Comparison of ENCODE assay signal across 8 mouse cellular contexts in the genomic region with DNA sequence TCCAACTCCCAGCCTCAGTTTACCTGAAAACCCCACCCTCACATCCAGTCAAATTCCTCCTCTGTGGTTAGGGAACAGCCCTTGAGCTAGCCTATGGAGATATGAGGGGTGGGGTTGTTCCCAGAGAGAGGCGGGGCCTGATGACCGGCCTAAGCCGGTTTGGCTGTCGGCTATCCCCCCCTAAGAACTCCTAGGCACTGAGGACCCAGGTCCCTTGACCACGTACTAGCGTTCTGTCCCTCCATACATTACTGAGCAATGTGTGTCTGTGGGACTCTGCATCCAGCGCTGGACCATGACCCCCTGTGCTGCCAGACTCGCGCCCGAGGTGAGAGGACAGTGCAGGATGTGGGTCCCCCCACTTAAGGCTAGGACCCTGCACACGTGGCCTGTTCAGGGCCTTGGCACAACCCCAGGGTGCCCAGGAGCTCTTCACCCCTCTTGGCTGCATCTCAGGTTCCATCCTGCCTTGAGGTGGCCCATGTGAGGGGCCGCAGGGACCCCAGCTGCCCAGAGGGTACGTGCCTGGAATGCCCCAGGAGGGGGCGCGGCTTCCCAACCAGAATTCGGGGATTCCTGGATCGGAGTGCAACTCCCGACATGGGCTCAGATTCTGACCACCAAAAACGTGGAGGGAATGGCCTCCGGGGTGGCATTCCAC. TPM values are rescaled to one million over a fixed set of nuclear protein-coding genes. Genes with fewer than 3 reads are reported as not detected.
A peak's percentile ranks its signal among the peaks of the same experiment; 100 is the strongest.
DNase-seq lines count a peak whose midpoint lies in the region; ATAC-seq lines count a peak whose summit lies in the region.

No protein-coding gene starts in this region.

- peak overlapping the region; percentile 32 for H3K4me3 ChIP-seq in kidney, embryonic 14.5 days (ENCODE audit: low read length)
- peak overlapping the region; percentile 56 for H3K4me3 ChIP-seq in embryonic facial prominence, embryonic 10.5 days
- no peak overlapping the region for H3K4me3 ChIP-seq in hindbrain, embryonic 15.5 days

- no peaks in the 10 kb centered on the region for H3K36me3 ChIP-seq in kidney, embryonic 14.5 days (ENCODE audit: control insufficient read depth, insufficient read depth, low read length)
- peaks cover 21% of the 10 kb centered on the region for H3K36me3 ChIP-seq in embryonic facial prominence, embryonic 10.5 days (replicated peaks)
- H3K36me3 ChIP-seq in hindbrain, embryonic 15.5 days, result no peaks in the 10 kb centered on the region

- peak overlapping the region; percentile 47 for H3K4me2 ChIP-seq in kidney, embryonic 14.5 days (replicated peaks; ENCODE audit: low read depth, low read length)
- H3K4me2 ChIP-seq in hindbrain, embryonic 15.5 days, result no peak overlapping the region

- no peaks in the 10 kb centered on the region for H3K9me3 ChIP-seq in kidney, embryonic 14.5 days (ENCODE audit: control insufficient read depth, low read length)
- no peaks in the 10 kb centered on the region for H3K9me3 ChIP-seq in embryonic facial prominence, embryonic 10.5 days
- no peaks in the 10 kb centered on the region for H3K9me3 ChIP-seq in hindbrain, embryonic 15.5 days

- H3K27ac ChIP-seq in kidney, embryonic 14.5 days (ENCODE audit: low read depth, low read length), result peak overlapping the region; percentile 55; the same call in 1 of the 2 replicates
- peak overlapping the region; percentile 91 for H3K27ac ChIP-seq in embryonic facial prominence, embryonic 10.5 days (replicated peaks)
- H3K27ac ChIP-seq in hindbrain, embryonic 15.5 days (replicated peaks), result no peak overlapping the region

- H3K27me3 ChIP-seq in kidney, embryonic 14.5 days (ENCODE audit: control insufficient read depth, insufficient read depth, low read length), result peaks cover 11% of the 10 kb centered on the region
- peaks cover 55% of the 10 kb centered on the region for H3K27me3 ChIP-seq in embryonic facial prominence, embryonic 10.5 days (replicated peaks; ENCODE audit: low read depth, poor library complexity, severe bottlenecking)
- peaks cover 35% of the 10 kb centered on the region for H3K27me3 ChIP-seq in hindbrain, embryonic 15.5 days

- intact Hi-C loops in left cerebral cortex, postnatal 36 days (cut with DNase I), result no loop called here

- peak; percentile 73 for ATAC-seq in kidney, embryonic 14.5 days (ENCODE audit: low FRiP score, low TSS enrichment)
- ATAC-seq in hindbrain, embryonic 15.5 days (ENCODE audit: low FRiP score, low read depth), result peak; percentile 28; the same call in 1 of the 2 replicates

- 9% methylated on average over 20 of the region's 20 CpGs for WGBS in kidney, embryonic 14.5 days
- 3% methylated on average over 20 of the region's 20 CpGs for WGBS in embryonic facial prominence, embryonic 10.5 days
- 6% methylated on average over 20 of the region's 20 CpGs for WGBS in hindbrain, embryonic 15.5 days

- no peak for DNase-seq in kidney, adult 8-10 months
- peak; percentile 73 for DNase-seq in embryonic facial prominence, embryonic 10.5 days (ENCODE audit: low spot score)
- peak; percentile 58 for DNase-seq in mesoderm, embryonic 11.5 days (ENCODE audit: low read depth, low spot score)
- DNase-seq in cerebellum, postnatal 14 days, result no peak
- DNase-seq in urinary bladder, postnatal 10 days (ENCODE audit: low spot score), result no peak
- DNase-seq in left cerebral cortex, postnatal 36 days (ENCODE audit: low spot score in 2 of 2), result no peak

- peaks cover 18% of the 10 kb centered on the region for H3K4me1 ChIP-seq in kidney, embryonic 14.5 days (ENCODE audit: control insufficient read depth, insufficient read depth, low read length)
- H3K4me1 ChIP-seq in embryonic facial prominence, embryonic 10.5 days, result peaks cover 38% of the 10 kb centered on the region
- H3K4me1 ChIP-seq in hindbrain, embryonic 15.5 days (replicated peaks), result no peaks in the 10 kb centered on the region

- H3K9ac ChIP-seq in kidney, embryonic 14.5 days (ENCODE audit: low read depth, low read length), result peak overlapping the region; percentile 59
- no peak overlapping the region for H3K9ac ChIP-seq in hindbrain, embryonic 15.5 days

RNA-seq across cellular contexts. Expression of a gene that starts 3.1 kb away (rescaled TPM):
- polyA plus RNA-seq in kidney, embryonic 14.5 days (2014; fragmentation: Nextera tagmentation; extraction: Ambion mirVana), result 4.8 and 7.7 TPM in 2 replicates
- 11.2 and 11.3 TPM in 2 replicates for polyA plus RNA-seq in embryonic facial prominence, embryonic 10.5 days (2016; fragmentation: Nextera tagmentation; extraction: Ambion mirVana)
- polyA plus RNA-seq in hindbrain, embryonic 15.5 days (2015; fragmentation: Nextera tagmentation; extraction: Ambion mirVana), result 2.3 and 2.5 TPM in 2 replicates
- total RNA-seq in left cerebral cortex, postnatal 36 days (2021), result 1 to 10 TPM; 3.3 to 5.3 TPM

RNA-seq across cellular contexts. Expression of a gene that starts 20.0 kb away (rescaled TPM):
- 276 and 310 TPM in 2 replicates for polyA plus RNA-seq in kidney, embryonic 14.5 days (2014; fragmentation: Nextera tagmentation; extraction: Ambion mirVana)
- 312 and 316 TPM in 2 replicates for polyA plus RNA-seq in embryonic facial prominence, embryonic 10.5 days (2016; fragmentation: Nextera tagmentation; extraction: Ambion mirVana)
- 141 and 145 TPM in 2 replicates for polyA plus RNA-seq in hindbrain, embryonic 15.5 days (2015; fragmentation: Nextera tagmentation; extraction: Ambion mirVana)
- 10 to 100 TPM; 69.2 to 83.6 TPM for total RNA-seq in left cerebral cortex, postnatal 36 days (2021)

RNA-seq across cellular contexts. Expression of a gene that starts 23.3 kb away (rescaled TPM):
- polyA plus RNA-seq in kidney, embryonic 14.5 days (2014; fragmentation: Nextera tagmentation; extraction: Ambion mirVana), result 1.8 and 2.7 TPM in 2 replicates
- polyA plus RNA-seq in embryonic facial prominence, embryonic 10.5 days (2016; fragmentation: Nextera tagmentation; extraction: Ambion mirVana), result 2.9 and 3.2 TPM in 2 replicates
- polyA plus RNA-seq in hindbrain, embryonic 15.5 days (2015; fragmentation: Nextera tagmentation; extraction: Ambion mirVana), result 4.8 and 5.4 TPM in 2 replicates
- total RNA-seq in left cerebral cortex, postnatal 36 days (2021), result 10 to 100 TPM; 10.3 to 13.0 TPM

RNA-seq across cellular contexts. Expression of a gene that starts 27.4 kb away (rescaled TPM):
- 552 and 641 TPM in 2 replicates for polyA plus RNA-seq in kidney, embryonic 14.5 days (2014; fragmentation: Nextera tagmentation; extraction: Ambion mirVana)
- polyA plus RNA-seq in embryonic facial prominence, embryonic 10.5 days (2016; fragmentation: Nextera tagmentation; extraction: Ambion mirVana), result 618 and 672 TPM in 2 replicates
- polyA plus RNA-seq in hindbrain, embryonic 15.5 days (2015; fragmentation: Nextera tagmentation; extraction: Ambion mirVana), result 583 and 596 TPM in 2 replicates
- total RNA-seq in left cerebral cortex, postnatal 36 days (2021), result 100 to 1,000 TPM; 468 to 559 TPM

RNA-seq across cellular contexts. Expression of a gene that starts 31.2 kb away (rescaled TPM):
- 186 and 220 TPM in 2 replicates for polyA plus RNA-seq in kidney, embryonic 14.5 days (2014; fragmentation: Nextera tagmentation; extraction: Ambion mirVana)
- 234 and 253 TPM in 2 replicates for polyA plus RNA-seq in embryonic facial prominence, embryonic 10.5 days (2016; fragmentation: Nextera tagmentation; extraction: Ambion mirVana)
- 29.4 and 33.6 TPM in 2 replicates for polyA plus RNA-seq in hindbrain, embryonic 15.5 days (2015; fragmentation: Nextera tagmentation; extraction: Ambion mirVana)
- 1 to 10 TPM; 4.7 to 7.6 TPM for total RNA-seq in left cerebral cortex, postnatal 36 days (2021)

Comparison
In these comparisons a context has a peak if more than half of its experiments do, and no peak if none do; other contexts are left out.
1. DNase-seq: peak in embryonic facial prominence, embryonic 10.5 days (single experiment) and mesoderm, embryonic 11.5 days (single experiment); none in kidney, adult 8-10 months (0 of 2), cerebellum, postnatal 14 days (0 of 2), urinary bladder, postnatal 10 days (single experiment) and left cerebral cortex, postnatal 36 days (0 of 2).